Comparison of ENCODE assay signal across 8 mouse cellular contexts in the genomic region with DNA sequence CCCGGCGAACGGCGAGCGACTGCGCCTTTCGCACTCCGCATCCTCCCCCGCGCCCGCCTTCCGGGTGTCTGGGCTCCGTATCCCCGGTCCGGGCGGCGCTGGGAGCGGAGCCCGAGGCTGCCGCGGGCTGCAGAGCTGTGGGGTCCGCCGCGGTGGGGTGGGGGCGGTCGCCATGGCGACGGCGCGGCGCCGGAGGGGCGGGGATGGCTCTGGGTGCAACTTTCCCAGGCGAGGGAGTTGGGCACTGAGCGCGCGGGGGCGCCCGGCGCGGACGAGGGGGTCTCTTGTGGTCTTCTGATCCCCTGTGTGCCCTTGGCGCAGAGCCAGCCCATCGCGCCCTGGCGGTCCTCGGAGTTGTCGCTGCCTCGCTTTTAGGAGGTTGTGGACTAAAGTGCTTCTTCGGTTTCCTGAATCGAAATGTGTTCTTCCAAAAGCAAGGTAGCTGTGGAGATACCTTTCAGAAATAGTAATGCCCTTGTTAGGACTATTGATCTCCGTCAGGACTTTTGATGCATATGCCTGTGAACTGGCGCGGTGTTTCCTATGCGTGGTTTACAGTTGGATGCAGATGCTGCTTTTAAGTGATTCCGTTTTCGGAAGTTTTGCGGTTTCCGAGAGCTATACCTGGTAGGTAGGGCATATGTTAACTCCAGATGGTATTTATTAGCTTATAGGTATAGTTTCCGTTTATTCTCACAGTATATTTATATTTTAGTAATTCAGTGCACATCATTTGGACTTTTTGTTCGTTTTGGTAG. TPM values are rescaled to one million over a fixed set of nuclear protein-coding genes. Genes with fewer than 3 reads are reported as not detected.
DNase-seq lines count a peak whose midpoint lies in the region; ATAC-seq and TF ChIP-seq lines count a peak whose summit lies in the region.

No protein-coding gene starts in this region.

- peaks cover 6% of the 10 kb centered on the region; the same call in 1 of the 2 replicates for H3K4me1 ChIP-seq in cortical plate, adult 2 months (ENCODE audit: control insufficient read depth, insufficient read depth, low read length)
- H3K4me1 ChIP-seq in liver, embryonic 12.5 days, result peaks cover 70% of the 10 kb centered on the region

- under 1% methylated on average over 53 of the region's 61 CpGs for WGBS in liver, embryonic 12.5 days (ENCODE audit: insufficient replicate concordance)

- peaks cover 15% of the 10 kb centered on the region for H3K36me3 ChIP-seq in liver, embryonic 12.5 days

- peak overlapping the region; percentile 98 for H3K9ac ChIP-seq in liver, embryonic 12.5 days

- H3K4me2 ChIP-seq in liver, embryonic 12.5 days, result peak overlapping the region; percentile 83

- H3K4me3 ChIP-seq in cortical plate, adult 2 months (ENCODE audit: insufficient read depth, low read length), result peak overlapping the region; percentile 98
- H3K4me3 ChIP-seq in liver, embryonic 12.5 days, result peak overlapping the region; percentile 97

- H3K9me3 ChIP-seq in liver, embryonic 12.5 days (replicated peaks), result no peaks in the 10 kb centered on the region

- H3K27me3 ChIP-seq in liver, embryonic 12.5 days (replicated peaks), result no peaks in the 10 kb centered on the region

- peak overlapping the region; percentile 97 for H3K27ac ChIP-seq in cortical plate, adult 2 months (ENCODE audit: insufficient read depth, low read length)
- H3K27ac ChIP-seq in liver, embryonic 12.5 days, result peak overlapping the region; percentile 96

- TF ChIP-seq CTCF in cortical plate, adult 2 months (IDR thresholded peaks at IDR 0.05; ENCODE audit: extremely low read depth, insufficient read depth, low read length), result no peak

- TF ChIP-seq POLR2A in cortical plate, adult 2 months (IDR thresholded peaks at IDR 0.05; ENCODE audit: extremely low read depth, insufficient read depth, low read length), result no peak

- DNase-seq in ovary, adult 18-20 months (ENCODE audit: low spot score), result peak; percentile 61
- no peak for DNase-seq in ovary, postnatal 10 days (ENCODE audit: low spot score)
- DNase-seq in gastrocnemius, postnatal 10 days, result peak; percentile 77
- peak; percentile 54 for DNase-seq in kidney, adult 9 months
- peak; percentile 84 for DNase-seq in neural tube, embryonic 10.5 days (ENCODE audit: extremely low spot score, low spot score)
- DNase-seq in testis, postnatal 10 days (ENCODE audit: low spot score), result peak; percentile 89

- ATAC-seq in liver, embryonic 12.5 days, result peak; percentile 38

RNA-seq across cellular contexts. Expression of gene Prkaa1, which starts 0.5 kb away (rescaled TPM):
- polyA plus RNA-seq in cortical plate, adult 2 months (2012; rRNA removed), result 13.0 and 13.4 TPM in 2 replicates
- 10 to 100 TPM; 13.0 to 15.1 TPM for total RNA-seq in gastrocnemius, postnatal 10 days (2021)
- 21.3 and 22.3 TPM in 2 replicates for polyA plus RNA-seq in liver, embryonic 12.5 days (2016; fragmentation: Nextera tagmentation; extraction: Ambion mirVana)

RNA-seq across cellular contexts. Expression of gene Rpl37, which starts 27.8 kb away (rescaled TPM):
- polyA plus RNA-seq in cortical plate, adult 2 months (2012; rRNA removed), result 1,229 and 1,313 TPM in 2 replicates
- total RNA-seq in gastrocnemius, postnatal 10 days (2021), result 100 to 1,000 TPM; 337 to 339 TPM
- polyA plus RNA-seq in liver, embryonic 12.5 days (2016; fragmentation: Nextera tagmentation; extraction: Ambion mirVana), result 532 and 540 TPM in 2 replicates

RNA-seq across cellular contexts. Expression of gene Card6, which starts 35.9 kb away (rescaled TPM):
- polyA plus RNA-seq in cortical plate, adult 2 months (2012; rRNA removed), result 0.75 and 1.0 TPM in 2 replicates
- 1 to 10 TPM; 1.6 to 3.5 TPM for total RNA-seq in gastrocnemius, postnatal 10 days (2021)
- polyA plus RNA-seq in liver, embryonic 12.5 days (2016; fragmentation: Nextera tagmentation; extraction: Ambion mirVana), result 0.85 and 1.0 TPM in 2 replicates

RNA-seq across cellular contexts. Expression of gene Ttc33, which starts 41.1 kb away (rescaled TPM):
- 48.8 and 57.5 TPM in 2 replicates for polyA plus RNA-seq in cortical plate, adult 2 months (2012; rRNA removed)
- total RNA-seq in gastrocnemius, postnatal 10 days (2021), result 10 to 100 TPM; 34.9 to 35.4 TPM
- polyA plus RNA-seq in liver, embryonic 12.5 days (2016; fragmentation: Nextera tagmentation; extraction: Ambion mirVana), result 18.9 and 19.1 TPM in 2 replicates
